Mouse (Mus musculus) gastrocnemius, postnatal 4 days (tissue): Measurements from ENCODE around the gene 9430015G10Rik. TPM values are rescaled to one million over a fixed set of nuclear protein-coding genes. Genes with fewer than 3 reads are reported as not detected.
A peak's percentile ranks its signal among the peaks of the same experiment; 100 is the strongest.

ENCODE experiments used
- DNase-seq, 2 experiments: peaks; one replicate each; pipeline ENCODE4 v3.0.0; 2021 to 2022; ENCODE audit warnings: low spot score in 2 of 2, mixed read lengths in 2 of 2
- total RNA-seq, 2 experiments: library from RNA; stranded (reverse); gene quantifications; 2 replicates each; pipeline ENCODE4 v1.2.3; 2021

9430015G10Rik gene
- total RNA-seq, 2 experiments from 2014 or later: 9.8 to 12.1 TPM

- no peak for DNase-seq
These were observed 13.6 kb upstream of the 9430015G10Rik start for GRCm38 (mm10) chr4:156096191-156096590.

- no peak for DNase-seq
These were observed 11.9 kb upstream of the 9430015G10Rik start for GRCm38 (mm10) chr4:156097770-156098366.

GRCm38 (mm10) chr4:156099427-156099826, 10.4 kb upstream of the 9430015G10Rik start:
- DNase-seq: no peak

GRCm38 (mm10) chr4:156100501-156100900, 9.3 kb upstream of the 9430015G10Rik start:
- DNase-seq: no peak

- no peak for DNase-seq
These were observed 8.3 kb upstream of the 9430015G10Rik start for GRCm38 (mm10) chr4:156101481-156101903.

- DNase-seq: no peak
These were observed 6.4 kb upstream of the 9430015G10Rik start for GRCm38 (mm10) chr4:156103342-156103741.

DNA sequence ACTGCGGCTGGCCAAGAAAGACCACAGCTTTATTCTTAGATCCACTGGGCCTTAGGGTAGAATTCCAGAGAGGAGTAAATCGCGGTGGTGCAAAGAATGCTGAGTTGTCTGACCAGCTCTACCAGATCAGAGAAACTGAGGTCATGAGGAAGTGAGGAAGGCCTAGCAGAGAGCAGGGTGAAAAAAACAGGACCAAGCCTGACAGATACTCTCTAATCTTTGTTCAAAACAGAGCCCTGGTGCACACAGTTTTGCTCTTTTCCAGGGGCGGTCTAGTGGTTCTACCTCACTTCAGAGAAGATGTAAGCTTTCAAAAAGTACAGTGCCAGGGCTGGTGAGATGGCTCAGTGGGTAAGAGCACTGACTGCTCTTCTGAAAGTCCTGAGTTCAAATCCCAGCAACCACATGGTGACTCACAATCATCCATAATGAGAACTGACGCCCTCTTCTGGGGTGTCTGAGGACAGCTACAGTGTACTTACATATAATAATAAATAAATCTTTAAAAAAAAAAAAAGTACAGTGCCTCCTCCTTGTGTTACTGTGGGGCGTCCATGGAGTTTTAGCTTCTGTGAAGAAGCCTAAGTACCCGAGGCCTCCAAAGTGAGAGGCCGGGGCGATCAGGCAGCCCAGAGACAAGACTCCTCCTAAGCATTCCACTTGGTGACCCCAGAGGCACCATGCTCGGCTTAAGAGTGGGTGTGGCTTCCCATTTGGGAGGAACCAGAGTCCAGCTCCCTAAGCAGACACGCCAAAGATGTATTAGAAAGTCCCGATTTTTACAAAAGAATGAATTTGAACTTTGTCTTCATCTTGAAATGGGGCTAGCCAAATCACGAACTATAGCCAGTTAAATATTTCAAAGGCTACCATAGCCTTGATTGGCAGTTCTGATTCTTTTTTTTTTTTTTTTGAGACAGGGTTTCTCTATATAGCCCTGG, 906 bp upstream of the 9430015G10Rik start:
- peak in 1 of 2 experiments; percentile 49 for DNase-seq

- no peak for DNase-seq
These were observed 14.3 kb downstream of the 9430015G10Rik start for GRCm38 (mm10) chr4:156124077-156124476.

DNA sequence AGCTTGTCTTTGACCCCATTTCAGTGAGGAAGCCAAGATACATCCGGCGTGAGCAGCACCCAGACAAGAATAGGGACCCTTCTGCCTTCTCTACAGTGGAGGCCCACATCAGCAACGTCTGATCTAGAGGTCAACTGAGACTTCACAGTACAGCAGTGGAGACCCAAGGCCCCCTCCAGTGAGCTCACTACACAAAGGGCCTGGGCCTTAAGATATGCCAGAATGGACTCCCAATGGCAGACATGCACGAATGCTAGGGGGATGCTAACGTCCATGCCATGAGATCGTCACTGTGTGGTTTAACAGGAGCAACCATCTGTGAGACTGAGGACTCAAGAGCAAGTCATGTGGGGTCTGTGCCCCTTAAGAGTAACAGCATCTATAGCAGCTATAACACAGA, 15.6 kb downstream of the 9430015G10Rik start:
- no peak for DNase-seq

- no peak for DNase-seq
These were observed 17.1 kb downstream of the 9430015G10Rik start for GRCm38 (mm10) chr4:156126841-156127240.

GRCm38 (mm10) chr4:156128746-156129145, 19.0 kb downstream of the 9430015G10Rik start:
- DNase-seq: no peak

GRCm38 (mm10) chr4:156130436-156130835, 20.7 kb downstream of the 9430015G10Rik start, which contains the start of gene Rnf223:
Gene Rnf223 (plus strand): TSS chr4:156130513.
- DNase-seq: no peak

- DNase-seq: no peak
These were observed 21.2 kb downstream of the 9430015G10Rik start for GRCm38 (mm10) chr4:156130940-156131339.

DNA sequence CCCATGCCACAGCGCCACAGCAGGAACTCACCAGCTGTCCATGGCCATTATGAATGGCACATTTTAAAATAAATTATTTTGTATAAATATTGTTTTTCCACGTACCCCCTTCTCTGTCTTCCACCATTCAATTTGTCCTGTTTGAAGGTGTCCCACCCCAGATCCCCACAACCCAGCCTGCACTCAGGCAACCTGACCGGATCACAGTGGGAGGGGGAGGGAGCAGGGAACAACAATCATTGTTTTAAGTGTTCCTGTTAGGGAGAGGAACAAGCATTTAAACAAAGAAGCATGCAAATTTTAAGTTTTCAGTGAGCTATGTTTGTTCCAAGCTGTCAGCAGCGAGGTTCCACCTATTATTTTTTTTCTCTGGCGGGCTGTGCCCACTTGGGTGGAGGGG, 23.6 kb downstream of the 9430015G10Rik start:
- DNase-seq: no peak

- no peak for DNase-seq
These were observed 24.3 kb downstream of the 9430015G10Rik start for GRCm38 (mm10) chr4:156133943-156134605.

GRCm38 (mm10) chr4:156135112-156135511, 25.3 kb downstream of the 9430015G10Rik start:
- no peak for DNase-seq

GRCm38 (mm10) chr4:156135801-156136200, 26.0 kb downstream of the 9430015G10Rik start:
- no peak for DNase-seq

DNA sequence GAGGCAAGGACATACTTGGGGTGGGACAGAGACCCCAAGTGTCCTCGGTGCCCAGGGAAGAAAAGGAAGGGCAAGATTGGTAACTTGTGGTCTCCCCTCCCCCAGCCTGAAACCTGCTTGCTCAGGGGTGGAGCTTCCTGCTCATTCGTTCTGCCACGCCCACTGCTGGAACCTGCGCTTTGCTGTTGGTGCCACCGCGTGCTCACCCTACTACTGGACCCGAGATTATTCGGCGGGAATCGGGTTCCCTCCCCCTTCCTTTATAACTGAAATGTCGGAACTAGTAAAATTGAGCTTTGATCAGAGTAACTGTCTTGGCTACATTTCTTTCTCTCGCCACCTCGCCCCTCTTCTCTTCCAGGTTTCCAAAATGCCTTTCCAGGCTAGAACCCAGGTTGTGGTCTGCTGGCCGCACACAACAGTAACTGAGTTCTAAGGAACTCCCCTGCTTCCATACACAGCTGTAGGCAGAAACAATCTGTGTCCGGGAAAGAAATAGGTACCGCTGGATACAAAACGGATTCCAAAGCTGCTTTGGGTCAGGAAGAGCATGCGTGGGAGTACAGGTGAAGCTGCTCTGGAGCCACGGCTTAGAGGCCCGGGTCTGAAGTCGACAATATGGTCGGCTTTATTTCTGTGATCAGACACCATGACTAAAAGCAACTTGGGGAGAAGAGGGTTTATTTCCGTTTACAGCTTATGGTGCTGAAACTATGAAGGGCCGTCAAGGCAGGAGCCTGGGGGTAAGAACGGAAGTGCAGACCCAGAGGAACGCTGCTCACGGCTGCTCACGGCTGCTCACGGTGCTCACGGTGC, 26.7 kb downstream of the 9430015G10Rik start:
- DNase-seq: no peak

DNA sequence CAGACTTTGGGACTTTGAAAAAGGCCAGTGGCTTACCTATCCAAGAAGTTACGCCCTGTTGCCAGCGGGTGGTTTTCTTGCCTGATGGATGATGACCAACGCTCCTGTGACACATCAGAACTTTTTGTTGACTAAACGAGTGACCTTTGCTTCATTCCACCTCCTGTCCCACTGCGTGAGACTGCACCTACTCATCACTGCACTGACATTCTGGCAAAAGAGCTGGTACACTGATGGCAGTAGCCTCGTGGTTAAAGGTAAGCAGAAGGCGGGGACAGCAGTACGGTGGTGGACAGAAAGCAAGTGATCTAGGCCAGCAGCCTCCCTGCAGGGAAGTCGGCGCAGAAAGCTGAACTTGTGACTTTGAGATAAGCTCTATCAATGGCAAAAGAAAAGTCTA, 41.1 kb downstream of the 9430015G10Rik start:
- DNase-seq: peak in 1 of 2 experiments; percentile 3

DNA sequence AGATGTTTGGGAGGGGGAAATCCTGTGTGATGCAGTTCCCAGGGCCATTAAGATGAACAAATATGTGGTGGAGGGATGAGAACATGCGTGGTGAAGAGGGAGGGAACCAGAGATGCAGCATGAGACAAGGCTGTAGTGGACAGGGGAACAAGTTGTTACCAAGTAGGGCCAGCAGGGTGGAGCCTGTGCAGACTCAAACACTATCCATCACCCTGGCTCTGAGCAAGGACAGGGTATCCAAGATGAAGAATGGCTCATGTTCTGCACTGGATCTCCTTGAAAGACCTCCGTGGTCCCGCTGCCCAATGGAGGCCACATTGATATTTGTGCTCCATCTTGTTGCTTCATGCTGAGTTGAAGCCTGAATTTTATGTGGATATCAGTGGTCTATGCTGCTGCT, 45.0 kb downstream of the 9430015G10Rik start:
- DNase-seq: no peak

- no peak for DNase-seq
These were observed 56.7 kb downstream of the 9430015G10Rik start for GRCm38 (mm10) chr4:156166477-156166876.
